Mouse (Mus musculus) gastrocnemius, postnatal 36 days (tissue): ENCODE data around the gene Samhd1. TPM values are rescaled to one million over a fixed set of nuclear protein-coding genes. Genes with fewer than 3 reads are reported as not detected.
A peak's percentile ranks its signal among the peaks of the same experiment; 100 is the strongest.

Experiments
- DNase-seq, 2 experiments: peaks; one replicate each; pipeline ENCODE4 v3.0.0; 2022
- intact Hi-C: fragments of 180-260 bp; cut with DNase I; formaldehyde crosslinking; loops from one replicate; pipeline ENCODE4 v1.15.1; 2025
- total RNA-seq, 2 experiments: library from RNA; stranded (reverse); gene quantifications; 2 replicates each; pipeline ENCODE4 v1.2.3; 2021

Samhd1 gene
- total RNA-seq, 2 experiments from 2014 or later, result 12.9 to 13.2 TPM

- DNase-seq, result peak in 1 of 2 experiments; percentile 52
- intact Hi-C loops, result no loop called here
Measured at GRCm38 (mm10) chr2:157058342-157058998, 76.6 kb downstream of the Samhd1 start.

GRCm38 (mm10) chr2:157057758-157058157 is 77.3 kb downstream of the Samhd1 start:
- DNase-seq, result no peak
- intact Hi-C loops, result no loop called here

- intact Hi-C loops, result no loop called here
- DNase-seq, result no peak
Measured at GRCm38 (mm10) chr2:157057186-157057585, 77.9 kb downstream of the Samhd1 start.

GRCm38 (mm10) chr2:157055721-157056120 is 79.3 kb downstream of the Samhd1 start:
- no peak for DNase-seq
- intact Hi-C loops, result no loop called here

- DNase-seq, result no peak
- intact Hi-C loops, result loop anchor here (5.0 kb wide), 1 partner anchor 37 kb away; no protein-coding TSS in a partner anchor
Measured at GRCm38 (mm10) chr2:157054816-157055215, 80.2 kb downstream of the Samhd1 start.

- intact Hi-C loops, result loop anchor here (5.0 kb wide), 1 partner anchor 38 kb away; no protein-coding TSS in a partner anchor
- DNase-seq, result no peak
Measured at GRCm38 (mm10) chr2:157054297-157054696, 80.8 kb downstream of the Samhd1 start.

GRCm38 (mm10) chr2:157053787-157054186 is 81.3 kb downstream of the Samhd1 start:
- intact Hi-C loops, result loop anchor here (5.0 kb wide), 1 partner anchor 39 kb away; no protein-coding TSS in a partner anchor
- no peak for DNase-seq

GRCm38 (mm10) chr2:157053124-157053523 is 81.9 kb downstream of the Samhd1 start:
- intact Hi-C loops, result loop anchor here (5.0 kb wide), 1 partner anchor 39 kb away; no protein-coding TSS in a partner anchor
- no peak for DNase-seq

GRCm38 (mm10) chr2:157052448-157052847 is 82.6 kb downstream of the Samhd1 start:
- DNase-seq, result no peak
- intact Hi-C loops, result loop anchor here (5.0 kb wide), 1 partner anchor 40 kb away; no protein-coding TSS in a partner anchor

GRCm38 (mm10) chr2:157049831-157050243 is 85.2 kb downstream of the Samhd1 start:
- DNase-seq, result no peak
- intact Hi-C loops, result loop anchor here (5.0 kb wide), 2 partner anchors 32 to 42 kb away; no protein-coding TSS in a partner anchor

GRCm38 (mm10) chr2:157048395-157049181 is 86.5 kb downstream of the Samhd1 start:
- DNase-seq, result no peak
- intact Hi-C loops, result loop anchor here (5.0 kb wide), 1 partner anchor 34 kb away; no protein-coding TSS in a partner anchor

Other genes with a start within 250 kb of the Samhd1 start
- under 1 TPM in 1 of 2 experiments, not detected in 1; 0.26 TPM for gene Sla2, start 248.1 kb downstream of the Samhd1 start, total RNA-seq
- gene Ndrg3, start 143.2 kb downstream of the Samhd1 start, total RNA-seq, result 10 to 100 TPM; 25.1 TPM
- gene Dsn1, start 128.1 kb downstream of the Samhd1 start, total RNA-seq, result 1 to 10 TPM; 1.2 to 1.3 TPM
- 1 to 10 TPM; 3.9 to 4.1 TPM for gene Soga1, start 56.0 kb downstream of the Samhd1 start, total RNA-seq
- gene Tldc2, start 48.2 kb downstream of the Samhd1 start, total RNA-seq, result not detected
- 1 to 10 TPM; 1.6 to 2.2 TPM for gene Rbl1, start 69.3 kb upstream of the Samhd1 start, total RNA-seq
- gene Rpn2, start 143.8 kb upstream of the Samhd1 start, total RNA-seq, result 10 to 100 TPM; 72.9 to 74.8 TPM
- gene Mroh8, start 144.3 kb upstream of the Samhd1 start, total RNA-seq, result 1 to 10 TPM in 1 of 2 experiments, under 1 TPM in 1; 0.72 to 1.2 TPM
- not detected for gene Ghrh, start 212.2 kb upstream of the Samhd1 start, total RNA-seq
- gene Manbal, start 232.3 kb upstream of the Samhd1 start, total RNA-seq, result 10 to 100 TPM; 15.3 to 15.6 TPM